In genomic region chr3:145995489-145995888, GRCm38 (mm10) we compare ENCODE assay signal across 22 mouse cellular contexts. TPM values are rescaled to one million over a fixed set of nuclear protein-coding genes. Genes with fewer than 3 reads are reported as not detected.
DNase-seq lines count a peak whose midpoint lies in the region; ATAC-seq and TF ChIP-seq lines count a peak whose summit lies in the region.
"Had no signal": no experiment of that assay in that cellular context is flagged by ENCODE, and none has a peak within 500 bp of the region (broad histone marks: within the 10 kb centered on the region; RNA-seq: fewer than 3 reads in every experiment).

No protein-coding gene starts in this region.

- intact Hi-C loops in gastrocnemius, postnatal 36 days (cut with DNase I), result no loop called here

- no peak overlapping the region for H3K27ac ChIP-seq in hindbrain, embryonic 13.5 days
- H3K27ac ChIP-seq: embryonic facial prominence, embryonic 12.5 days; heart, embryonic 15.5 days; hindbrain, embryonic 10.5 days; left cerebral cortex, adult 2 months; limb, embryonic 10.5 days; liver, embryonic 13.5 days; lung, embryonic 15.5 days had no signal

- DNase-seq in gastrocnemius, postnatal 25 days, result peak; percentile 38
- no peak for DNase-seq in gastrocnemius, postnatal 36 days
- peak; percentile 30 to 55 for DNase-seq in kidney, postnatal 36 days
- no peak for DNase-seq in kidney, postnatal 4 days
- DNase-seq in Patski (ENCODE audit: low read depth, low spot score), result no peak
- DNase-seq in fibroblast of lung, adult 2 months (ENCODE audit: low read depth), result peak; percentile 40
- no peak for DNase-seq in cerebellum, postnatal 10 days
- DNase-seq: cerebellum, adult 2 months; kidney, adult 11 months; layer of hippocampus, adult 9-11 months; liver, embryonic 13.5 days; right cerebral cortex, postnatal 14 days; thymus, adult 18-20 months had no signal

- in situ Hi-C loops in Patski (cut with MboI; ENCODE audit: low pct_unique_long_range_greater_than_20kb), result no loop called here

- H3K4me2 ChIP-seq in hindbrain, embryonic 13.5 days, result no peak overlapping the region
- H3K4me2 ChIP-seq: embryonic facial prominence, embryonic 12.5 days; heart, embryonic 15.5 days; liver, embryonic 13.5 days; lung, embryonic 15.5 days had no signal

- WGBS in hindbrain, embryonic 13.5 days, result 87% methylated on average over 5 of the region's 5 CpGs

- no peak overlapping the region for H3K4me3 ChIP-seq in hindbrain, embryonic 13.5 days
- H3K4me3 ChIP-seq: embryonic facial prominence, embryonic 12.5 days; erythroblast, embryonic 14.5 days; heart, embryonic 15.5 days; hindbrain, embryonic 10.5 days; left cerebral cortex, adult 2 months; limb, embryonic 10.5 days; liver, embryonic 13.5 days; lung, embryonic 15.5 days had no signal

- H3K27me3 ChIP-seq in Patski, result no peaks in the 10 kb centered on the region
- H3K27me3 ChIP-seq in hindbrain, embryonic 13.5 days, result no peaks in the 10 kb centered on the region
- H3K27me3 ChIP-seq: embryonic facial prominence, embryonic 12.5 days; heart, embryonic 15.5 days; liver, embryonic 13.5 days; lung, embryonic 15.5 days had no signal

- POLR2A ChIA-PET in Patski (lab: Charles Lee), result no interaction called here

- H3K9me3 ChIP-seq in hindbrain, embryonic 13.5 days, result no peaks in the 10 kb centered on the region
- H3K9me3 ChIP-seq: embryonic facial prominence, embryonic 12.5 days; heart, embryonic 15.5 days; hindbrain, embryonic 10.5 days; limb, embryonic 10.5 days; liver, embryonic 13.5 days; lung, embryonic 15.5 days had no signal

- H3K9ac ChIP-seq in hindbrain, embryonic 13.5 days, result no peak overlapping the region
- H3K9ac ChIP-seq: embryonic facial prominence, embryonic 12.5 days; heart, embryonic 15.5 days; liver, embryonic 13.5 days; lung, embryonic 15.5 days had no signal

- peaks cover 4% of the 10 kb centered on the region; the same call in 1 of the 2 replicates for H3K36me3 ChIP-seq in hindbrain, embryonic 13.5 days

- CTCF ChIA-PET in Patski (lab: Charles Lee), result interaction anchor here (1.2 kb wide), 1 partner anchor 63 kb away, joined by 3 read pairs; no protein-coding TSS in a partner anchor

- H3K4me1 ChIP-seq in hindbrain, embryonic 13.5 days (replicated peaks), result no peaks in the 10 kb centered on the region
- H3K4me1 ChIP-seq: hindbrain, embryonic 10.5 days; limb, embryonic 10.5 days had no signal

- TF ChIP-seq CTCF in Patski (IDR thresholded peaks at IDR 0.05), result no peak

- ATAC-seq in Patski, result peak; percentile 29
- no peak for ATAC-seq in hindbrain, embryonic 13.5 days (ENCODE audit: low FRiP score)
- ATAC-seq: forebrain, embryonic 16.5 days had no signal

RNA-seq across cellular contexts. Expression of gene Syde2, which starts 7.8 kb away (rescaled TPM):
- 1 to 10 TPM in 1 of 2 experiments, under 1 TPM in 1; 0.92 to 1.2 TPM for total RNA-seq in gastrocnemius, postnatal 25 days (2021)
- total RNA-seq in gastrocnemius, postnatal 36 days (2021), result under 1 TPM; 0.79 to 0.82 TPM
- 11.1 TPM for polyA plus RNA-seq in Patski (2021)
- polyA plus RNA-seq in hindbrain, embryonic 13.5 days (2015; fragmentation: Nextera tagmentation; extraction: Ambion mirVana), result 0.31 and 0.36 TPM in 2 replicates
- polyA plus RNA-seq: erythroblast, embryonic 14.5 days had no signal

RNA-seq across cellular contexts. Expression of gene 2410004B18Rik, which starts 57.7 kb away (rescaled TPM):
- total RNA-seq in gastrocnemius, postnatal 25 days (2021), result 10 to 100 TPM; 14.3 to 17.9 TPM
- 10 to 100 TPM; 17.2 to 18.0 TPM for total RNA-seq in gastrocnemius, postnatal 36 days (2021)
- 44.8 TPM for polyA plus RNA-seq in Patski (2021)
- 73.2 and 74.1 TPM in 2 replicates for polyA plus RNA-seq in hindbrain, embryonic 13.5 days (2015; fragmentation: Nextera tagmentation; extraction: Ambion mirVana)

Comparison
In these comparisons a context has a peak if more than half of its experiments do, and no peak if none do; other contexts are left out.
1. DNase-seq: peak in gastrocnemius, postnatal 25 days (single experiment), kidney, postnatal 36 days (2 of 2) and fibroblast of lung, adult 2 months (single experiment); none in gastrocnemius, postnatal 36 days (0 of 2), kidney, postnatal 4 days (0 of 2), Patski (single experiment) and cerebellum, postnatal 10 days (0 of 2).